Mouse (Mus musculus): ENCODE results near the gene Il31. TPM values are rescaled to one million over a fixed set of nuclear protein-coding genes. Genes with fewer than 3 reads are reported as not detected.
"Not testable (repeated sequence)": the region's sequence is repeated elsewhere in the genome, so short reads cannot be mapped to it uniquely, and the experiment has no call there.

The Il31 gene
- not detected for total RNA-seq (2021)
- long read RNA-seq, experiment 1: 0 reads
- long read RNA-seq, experiment 2: 0 reads

GRCm38 (mm10) chr5:123489112-123489785 is at the start of gene Il31, which contains the start of gene Lrrc43:
TSS of gene Il31 (minus strand) at chr5:123489489.
TSS of gene Lrrc43 (plus strand) at chr5:123489305.
- H3K4me3 ChIP-seq: peak within 1 kb of the TSS; percentile 6; the same call in 1 of the 2 replicates
- no peak for DNase-seq (ENCODE audit: low spot score in 2 of 2)

GRCm38 (mm10) chr5:123533801-123534200 is 44.5 kb upstream of the Il31 start:
- no peak for TF ChIP-seq CTCF (conservative IDR thresholded peaks at IDR 0.05)
- H3K4me3 ChIP-seq: no peak overlapping the region
- H3K27ac ChIP-seq: no peak overlapping the region
- DNase-seq (ENCODE audit: low spot score in 2 of 2): no peak

More at GRCm38 (mm10) chr5:123489112-123489785, at the start of gene Il31, which contains the start of gene Lrrc43:
- no peak within 1 kb of the TSS for H3K27ac ChIP-seq
- no peak for TF ChIP-seq CTCF (conservative IDR thresholded peaks at IDR 0.05)

DNA sequence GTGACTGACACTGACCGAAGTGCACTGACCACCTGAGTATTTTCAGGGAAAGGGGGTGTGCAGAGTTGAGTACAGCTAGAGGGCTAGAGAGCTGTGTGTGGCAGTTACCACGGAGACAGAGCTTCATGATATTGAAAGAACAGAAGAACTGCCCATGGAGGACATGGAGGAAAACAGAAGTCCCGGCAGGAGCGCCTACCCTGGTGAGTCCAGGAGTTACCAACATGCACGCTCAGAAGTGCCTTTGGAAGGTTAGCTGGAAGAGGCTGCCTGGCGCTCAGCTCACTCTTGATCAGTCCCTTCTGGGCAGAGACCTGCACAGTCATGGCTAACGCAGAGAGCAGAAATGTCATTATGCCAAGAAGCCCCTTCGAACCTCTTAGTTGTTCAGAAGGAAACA is 40.8 kb upstream of the Il31 start:
- Histone ChIP-seq H3K27ac (0 out of 2 replicates have a peak overlapping the region, but pooled peaks have one; percentile 29), H3K4me3 (no peak overlapping the region)
- no peak for TF ChIP-seq CTCF (conservative IDR thresholded peaks at IDR 0.05)
- no peak for DNase-seq (ENCODE audit: low spot score in 2 of 2)

GRCm38 (mm10) chr5:123528641-123529040 is 39.4 kb upstream of the Il31 start:
- no peak for DNase-seq (ENCODE audit: low spot score in 2 of 2)
- TF ChIP-seq CTCF (conservative IDR thresholded peaks at IDR 0.05): peak; percentile 35
- Histone ChIP-seq H3K4me3 (no peak overlapping the region), H3K27ac (peak overlapping the region; percentile 29; the same call in 1 of the 2 replicates)

DNA sequence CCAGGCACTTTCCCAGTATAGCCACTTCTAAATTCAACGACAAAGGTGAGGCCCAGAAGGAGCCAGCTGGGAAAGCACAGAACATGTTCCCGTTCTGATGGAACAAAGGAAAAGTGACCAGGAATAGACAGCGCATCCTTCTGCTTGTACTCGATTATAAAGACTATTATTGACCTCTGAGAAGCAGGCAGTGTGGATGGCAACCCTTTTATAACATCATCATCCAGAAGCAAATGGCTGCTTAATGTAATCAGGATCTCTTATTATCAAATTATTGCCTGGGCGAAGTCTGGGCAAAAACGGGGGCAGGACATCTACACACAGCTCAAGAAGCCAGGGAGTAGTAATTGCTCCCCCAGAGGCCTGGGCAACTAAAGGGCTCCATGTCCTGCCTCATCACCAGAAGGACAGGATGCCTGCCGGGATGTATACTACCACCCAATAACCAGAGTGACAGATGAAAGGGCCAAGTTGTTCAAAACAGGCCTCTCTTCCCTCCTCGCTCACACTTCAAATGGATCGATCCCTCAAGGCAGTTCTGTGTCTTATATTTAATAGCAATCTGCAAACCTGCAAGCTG is 36.7 kb upstream of the Il31 start:
- no peak for TF ChIP-seq CTCF (conservative IDR thresholded peaks at IDR 0.05)
- no peak for DNase-seq (ENCODE audit: low spot score in 2 of 2)

GRCm38 (mm10) chr5:123525281-123525680 is 36.0 kb upstream of the Il31 start, which contains the start of gene Gm49027:
TSS of gene Gm49027 (minus strand) at chr5:123525488.
- DNase-seq (ENCODE audit: low spot score in 2 of 2): no peak
- TF ChIP-seq CTCF (conservative IDR thresholded peaks at IDR 0.05): no peak
- peak within 1 kb of the TSS; percentile 86; the same call in 1 of the 2 replicates for H3K27ac ChIP-seq
- H3K4me3 ChIP-seq: peak within 1 kb of the TSS; percentile 91

More for the DNA sequence above, 36.7 kb upstream of the Il31 start:
- Histone ChIP-seq H3K4me3 (no peak overlapping the region), H3K27ac (no peak overlapping the region)

DNA sequence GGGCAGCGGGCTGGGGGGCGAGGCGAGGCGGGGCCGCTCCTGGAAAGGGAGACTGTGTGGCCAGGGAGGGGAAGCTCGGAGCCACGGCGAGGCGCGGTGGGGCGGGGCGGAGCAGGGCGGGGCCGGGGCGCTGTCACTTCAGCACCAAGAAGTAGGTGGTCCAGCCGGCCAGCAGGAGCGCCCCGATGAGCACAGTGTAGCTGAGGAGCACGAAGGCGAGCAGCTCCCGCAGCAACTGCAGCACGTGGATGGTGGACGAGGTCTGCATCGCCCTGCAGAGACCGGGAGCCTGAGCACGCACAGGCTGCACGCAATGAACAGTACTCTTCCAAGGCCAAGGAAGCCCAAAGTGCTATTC is 35.1 kb upstream of the Il31 start:
- peak; percentile 51 for TF ChIP-seq CTCF (conservative IDR thresholded peaks at IDR 0.05)
- DNase-seq (ENCODE audit: low spot score in 2 of 2): no peak
- peak overlapping the region; percentile 91 for H3K4me3 ChIP-seq
- peak overlapping the region; percentile 86; the same call in 1 of the 2 replicates for H3K27ac ChIP-seq

GRCm38 (mm10) chr5:123523692-123524392 is 34.6 kb upstream of the Il31 start, which contains the start of gene Diablo:
TSS of gene Diablo (minus strand) at chr5:123524176.
- no peak for TF ChIP-seq CTCF (conservative IDR thresholded peaks at IDR 0.05)
- Histone ChIP-seq H3K27ac (peak within 1 kb of the TSS; percentile 86), H3K4me3 (peak within 1 kb of the TSS; percentile 91)

DNA sequence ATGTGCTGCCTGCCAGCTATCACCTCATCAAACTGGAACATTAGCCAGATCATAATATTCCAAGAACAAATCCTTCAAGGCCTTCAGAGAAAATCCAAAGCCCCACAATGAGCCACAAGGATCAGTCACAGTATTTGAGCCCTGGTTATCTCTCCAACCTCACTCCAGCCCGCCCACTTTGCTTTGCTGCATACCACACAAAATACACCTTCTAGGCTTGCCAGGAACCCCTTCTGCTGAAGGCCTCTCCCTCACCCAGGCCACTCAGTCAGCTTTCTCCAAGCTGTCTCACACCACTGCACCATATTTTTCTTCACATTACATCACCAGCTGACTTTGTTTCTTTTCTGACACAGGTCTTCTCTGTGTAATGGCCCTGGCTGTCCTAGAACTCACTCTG is 32.9 kb upstream of the Il31 start:
- DNase-seq (ENCODE audit: low spot score in 2 of 2): no peak
- no peak overlapping the region for H3K27ac ChIP-seq
- TF ChIP-seq CTCF (conservative IDR thresholded peaks at IDR 0.05): no peak

More at GRCm38 (mm10) chr5:123523692-123524392, 34.6 kb upstream of the Il31 start, which contains the start of gene Diablo:
- DNase-seq (ENCODE audit: low spot score in 2 of 2): peak; percentile 96 to 97

GRCm38 (mm10) chr5:123521621-123522020 is 32.3 kb upstream of the Il31 start:
- no peak for DNase-seq (ENCODE audit: low spot score in 2 of 2)
- H3K27ac ChIP-seq: no peak overlapping the region
- no peak for TF ChIP-seq CTCF (conservative IDR thresholded peaks at IDR 0.05)
- H3K4me3 ChIP-seq: no peak overlapping the region

More for the DNA sequence above, 32.9 kb upstream of the Il31 start:
- no peak overlapping the region for H3K4me3 ChIP-seq

- Histone ChIP-seq H3K27ac (no peak overlapping the region), H3K4me3 (no peak overlapping the region)
- DNase-seq (ENCODE audit: low spot score in 2 of 2): no peak
- TF ChIP-seq CTCF (conservative IDR thresholded peaks at IDR 0.05): no peak
Measured at GRCm38 (mm10) chr5:123520666-123521065, 31.4 kb upstream of the Il31 start.

DNA sequence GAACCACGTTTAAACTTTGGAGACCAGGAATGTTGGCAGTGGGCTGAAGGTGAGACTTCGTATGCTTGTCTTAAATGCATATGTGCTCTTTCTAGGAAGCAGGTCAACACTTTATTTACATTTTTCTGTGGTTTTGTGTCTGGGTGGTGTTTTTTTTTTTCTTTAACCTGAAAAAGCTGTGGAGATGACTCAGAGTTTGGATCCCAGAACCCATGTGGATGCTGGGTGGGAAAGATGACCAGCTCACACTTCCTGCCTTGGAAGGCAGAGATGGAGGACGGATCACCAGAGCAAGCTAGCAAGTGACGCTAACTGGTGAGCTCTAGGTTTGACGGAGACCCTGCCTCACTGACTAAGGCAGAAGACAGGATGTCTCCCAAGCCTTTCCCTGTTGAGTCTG is 25.6 kb upstream of the Il31 start:
- no peak for DNase-seq (ENCODE audit: low spot score in 2 of 2)

DNA sequence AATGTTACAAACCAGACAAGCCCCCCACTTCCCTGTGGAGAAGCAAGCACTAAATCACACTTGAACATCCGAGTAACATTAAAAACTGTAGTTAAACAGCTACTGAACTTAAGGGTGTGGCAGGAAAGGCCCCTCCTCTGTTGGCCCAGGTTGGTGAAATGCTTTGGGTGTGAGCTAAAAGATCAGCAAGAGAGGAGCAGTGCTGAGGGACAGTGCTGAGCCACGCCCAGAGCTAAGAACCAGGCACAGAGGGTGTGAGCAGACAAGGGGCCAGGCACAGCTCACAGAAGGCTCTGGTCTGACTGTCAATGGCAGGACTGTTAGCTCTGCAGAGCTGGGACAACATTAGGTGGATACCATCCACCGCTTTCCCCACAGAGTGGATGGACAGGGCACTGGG is 22.8 kb upstream of the Il31 start:
- Histone ChIP-seq H3K27ac (no peak overlapping the region), H3K4me3 (no peak overlapping the region)
- DNase-seq (ENCODE audit: low spot score in 2 of 2): no peak
- TF ChIP-seq CTCF (conservative IDR thresholded peaks at IDR 0.05): no peak

More for the DNA sequence above, 25.6 kb upstream of the Il31 start:
- no peak overlapping the region for H3K27ac ChIP-seq
- no peak overlapping the region for H3K4me3 ChIP-seq
- no peak for TF ChIP-seq CTCF (conservative IDR thresholded peaks at IDR 0.05)

- H3K4me3 ChIP-seq; DNase-seq (ENCODE audit: low spot score in 2 of 2); H3K27ac ChIP-seq: not testable (repeated sequence)
Measured at GRCm38 (mm10) chr5:123511426-123511825, 22.1 kb upstream of the Il31 start.

Measured in layer of hippocampus, adult 2 months (tissue).